Mouse (Mus musculus): ENCODE measurements around the gene Utf1. TPM values are rescaled to one million over a fixed set of nuclear protein-coding genes. Genes with fewer than 3 reads are reported as not detected.
A peak's percentile ranks its signal among the peaks of the same experiment; 100 is the strongest.

The Utf1 gene
- polyA plus RNA-seq, 2 experiments, result not detected

GRCm38 (mm10) chr7:139915646-139916257 is 27.8 kb upstream of the Utf1 start:
- no peak overlapping the region for H3K4me2 ChIP-seq (ENCODE audit: low read depth)
- H3K27ac ChIP-seq, result no peak overlapping the region
- TF ChIP-seq CTCF (IDR thresholded peaks at IDR 0.05; ENCODE audit: low read depth) (no peak), EP300 (IDR thresholded peaks at IDR 0.05; ENCODE audit: low read depth) (no peak)
- no peaks in the 10 kb centered on the region for H3K9me3 ChIP-seq (ENCODE audit: control insufficient read depth, low read length)
- H3K9ac ChIP-seq (replicated peaks), result no peak overlapping the region
- 4% methylated on average over 14 of the region's 14 CpGs for WGBS (ENCODE audit: insufficient replicate concordance)
- no peaks in the 10 kb centered on the region for H3K36me3 ChIP-seq (replicated peaks; ENCODE audit: control insufficient read depth, insufficient read depth, low read depth)
- H3K27me3 ChIP-seq (ENCODE audit: control insufficient read depth, insufficient read depth, low read length), result peaks cover 13% of the 10 kb centered on the region
- no peaks in the 10 kb centered on the region for H3K4me1 ChIP-seq (replicated peaks; ENCODE audit: control insufficient read depth in 2 of 2, insufficient read depth in 2 of 2, low read length in 1 of 2)
- DNase-seq (ENCODE audit: low read depth in 3 of 3, low spot score in 3 of 3) (no peak), ATAC-seq (ENCODE audit: insufficient read depth) (no peak)
- no peak overlapping the region for H3K4me3 ChIP-seq (ENCODE audit: insufficient read depth in 1 of 2, low read depth in 2 of 2, low read length in 2 of 2)

- no peak for DNase-seq (ENCODE audit: low read depth in 3 of 3, low spot score in 3 of 3)
- Histone ChIP-seq H3K36me3 (replicated peaks; ENCODE audit: control insufficient read depth, insufficient read depth, low read depth) (no peaks in the 10 kb centered on the region), H3K27ac (no peak overlapping the region), H3K4me3 (ENCODE audit: insufficient read depth in 1 of 2, low read depth in 2 of 2, low read length in 2 of 2) (no peak overlapping the region), H3K9ac (replicated peaks) (no peak overlapping the region), H3K9me3 (ENCODE audit: control insufficient read depth, low read length) (no peaks in the 10 kb centered on the region), H3K27me3 (ENCODE audit: control insufficient read depth, insufficient read depth, low read length) (peaks cover 13% of the 10 kb centered on the region), H3K4me2 (ENCODE audit: low read depth) (no peak overlapping the region), H3K4me1 (replicated peaks; ENCODE audit: control insufficient read depth in 2 of 2, insufficient read depth in 2 of 2, low read length in 1 of 2) (no peaks in the 10 kb centered on the region)
- TF ChIP-seq CTCF (IDR thresholded peaks at IDR 0.05; ENCODE audit: low read depth) (peak; percentile 35; the same call in 1 of the 2 replicates), EP300 (IDR thresholded peaks at IDR 0.05; ENCODE audit: low read depth) (no peak)
- 0% methylated on average over 1 of the region's 1 CpGs for WGBS (ENCODE audit: insufficient replicate concordance)
- no peak for ATAC-seq (ENCODE audit: insufficient read depth)
Measured at GRCm38 (mm10) chr7:139916345-139916744, 27.2 kb upstream of the Utf1 start.

GRCm38 (mm10) chr7:139918262-139918661 is 25.3 kb upstream of the Utf1 start:
- Histone ChIP-seq H3K36me3 (replicated peaks; ENCODE audit: control insufficient read depth, insufficient read depth, low read depth) (no peaks in the 10 kb centered on the region), H3K27ac (no peak overlapping the region), H3K4me3 (ENCODE audit: insufficient read depth in 1 of 2, low read depth in 2 of 2, low read length in 2 of 2) (no peak overlapping the region), H3K9ac (replicated peaks) (no peak overlapping the region), H3K4me2 (ENCODE audit: low read depth) (no peak overlapping the region), H3K27me3 (ENCODE audit: control insufficient read depth, insufficient read depth, low read length) (peaks cover 11% of the 10 kb centered on the region), H3K4me1 (replicated peaks; ENCODE audit: control insufficient read depth in 2 of 2, insufficient read depth in 2 of 2, low read length in 1 of 2) (no peaks in the 10 kb centered on the region), H3K9me3 (ENCODE audit: control insufficient read depth, low read length) (no peaks in the 10 kb centered on the region)
- TF ChIP-seq CTCF (IDR thresholded peaks at IDR 0.05; ENCODE audit: low read depth), result no peak
- no peak for TF ChIP-seq EP300 (IDR thresholded peaks at IDR 0.05; ENCODE audit: low read depth)
- no peak for ATAC-seq (ENCODE audit: insufficient read depth)
- WGBS (ENCODE audit: insufficient replicate concordance), result 50% methylated on average over 4 of the region's 4 CpGs
- DNase-seq (ENCODE audit: low read depth in 3 of 3, low spot score in 3 of 3), result no peak

- H3K4me3 ChIP-seq (ENCODE audit: insufficient read depth in 1 of 2, low read depth in 2 of 2, low read length in 2 of 2), result no peak overlapping the region
- no peaks in the 10 kb centered on the region for H3K4me1 ChIP-seq (replicated peaks; ENCODE audit: control insufficient read depth in 2 of 2, insufficient read depth in 2 of 2, low read length in 1 of 2)
- TF ChIP-seq EP300 (IDR thresholded peaks at IDR 0.05; ENCODE audit: low read depth) (no peak), CTCF (IDR thresholded peaks at IDR 0.05; ENCODE audit: low read depth) (peak; percentile 78)
- H3K27ac ChIP-seq, result no peak overlapping the region
- H3K27me3 ChIP-seq (ENCODE audit: control insufficient read depth, insufficient read depth, low read length), result no peaks in the 10 kb centered on the region
- ATAC-seq (ENCODE audit: insufficient read depth) (0 out of 2 replicates have a peak, but pooled peaks have one; percentile 26), DNase-seq (ENCODE audit: low read depth in 3 of 3, low spot score in 3 of 3) (peak in 1 of 3 experiments; percentile 14)
- no peaks in the 10 kb centered on the region for H3K9me3 ChIP-seq (ENCODE audit: control insufficient read depth, low read length)
- no peak overlapping the region for H3K4me2 ChIP-seq (ENCODE audit: low read depth)
- no peaks in the 10 kb centered on the region for H3K36me3 ChIP-seq (replicated peaks; ENCODE audit: control insufficient read depth, insufficient read depth, low read depth)
- WGBS (ENCODE audit: insufficient replicate concordance), result 20% methylated on average over 11 of the region's 11 CpGs
- no peak overlapping the region for H3K9ac ChIP-seq (replicated peaks)
Measured at GRCm38 (mm10) chr7:139930732-139931131, 12.9 kb upstream of the Utf1 start.

- DNase-seq (ENCODE audit: low read depth in 3 of 3, low spot score in 3 of 3) (no peak), ATAC-seq (ENCODE audit: insufficient read depth) (no peak)
- 63% methylated on average over 10 of the region's 10 CpGs for WGBS (ENCODE audit: insufficient replicate concordance)
- Histone ChIP-seq H3K4me1 (replicated peaks; ENCODE audit: control insufficient read depth in 2 of 2, insufficient read depth in 2 of 2, low read length in 1 of 2) (no peaks in the 10 kb centered on the region), H3K9me3 (ENCODE audit: control insufficient read depth, low read length) (no peaks in the 10 kb centered on the region), H3K9ac (replicated peaks) (no peak overlapping the region), H3K4me3 (ENCODE audit: insufficient read depth in 1 of 2, low read depth in 2 of 2, low read length in 2 of 2) (no peak overlapping the region), H3K4me2 (ENCODE audit: low read depth) (no peak overlapping the region), H3K36me3 (replicated peaks; ENCODE audit: control insufficient read depth, insufficient read depth, low read depth) (no peaks in the 10 kb centered on the region), H3K27me3 (ENCODE audit: control insufficient read depth, insufficient read depth, low read length) (peaks cover 3% of the 10 kb centered on the region), H3K27ac (no peak overlapping the region)
- TF ChIP-seq CTCF (IDR thresholded peaks at IDR 0.05; ENCODE audit: low read depth) (no peak), EP300 (IDR thresholded peaks at IDR 0.05; ENCODE audit: low read depth) (no peak)
Measured at GRCm38 (mm10) chr7:139936705-139937104, 6.9 kb upstream of the Utf1 start.

All from liver, embryonic 14.5 days (tissue).